Mouse (Mus musculus) brain, embryonic 14.5 days (tissue): ENCODE measurements around the gene Susd6.

Experiments
- CTCF ChIP-seq: fragments of 200-500 bp; IDR thresholded peaks from 2 replicates; pipeline ENCODE4 v1.5.1; 2012; ENCODE audit warnings: inconsistent platforms, mild to moderate bottlenecking, moderate library complexity, borderline replicate concordance; ENCODE audit not compliant: insufficient read depth, insufficient read length; ENCODE audit errors: extremely low read depth
- POLR2A ChIP-seq: fragments of 200-500 bp; IDR thresholded peaks from 2 replicates; pipeline ENCODE4 v1.6.1; 2012; ENCODE audit warnings: mild to moderate bottlenecking, inconsistent platforms, borderline replicate concordance; ENCODE audit not compliant: poor library complexity, insufficient read depth, insufficient read length, severe bottlenecking; ENCODE audit errors: extremely low read depth

- TF ChIP-seq POLR2A (0 out of 2 replicates have a peak, but pooled peaks have one; percentile 17), CTCF (peak; percentile 92)
Measured at GRCm38 (mm10) chr12:80760396-80760801, 29.9 kb upstream of the Susd6 start, which contains the start of gene Ccdc177.
